Mouse (Mus musculus): ENCODE results near the gene Lpp. TPM values are rescaled to one million over a fixed set of nuclear protein-coding genes. Genes with fewer than 3 reads are reported as not detected.

Gene Lpp
- polyA plus RNA-seq, 1 experiment from 2014 or later, result 42.6 TPM

- Histone ChIP-seq H3K9me3 (replicated peaks; ENCODE audit: control insufficient read depth, low read length) (no peaks in the 10 kb centered on the region), H3K4me1 (ENCODE audit: control insufficient read depth, insufficient read depth, low read length) (peaks cover 14% of the 10 kb centered on the region), H3K27ac (ENCODE audit: low read length) (no peak overlapping the region), H3K4me3 (ENCODE audit: low read length) (no peak overlapping the region), H3K36me3 (ENCODE audit: control insufficient read depth, insufficient read depth) (no peaks in the 10 kb centered on the region), H3K27me3 (ENCODE audit: control insufficient read depth, insufficient read depth, low read length) (no peaks in the 10 kb centered on the region), H3K9ac (ENCODE audit: low read length) (no peak overlapping the region), H3K4me2 (ENCODE audit: low read depth, low read length) (no peak overlapping the region)
- ATAC-seq (replicated peaks; ENCODE audit: extremely low read depth, insufficient read depth, low FRiP score), result no peak
- WGBS, result 68% methylated on average over 4 of the region's 4 CpGs
Observed at GRCm38 (mm10) chr16:24933691-24934090, 540.4 kb downstream of the Lpp start.

DNA sequence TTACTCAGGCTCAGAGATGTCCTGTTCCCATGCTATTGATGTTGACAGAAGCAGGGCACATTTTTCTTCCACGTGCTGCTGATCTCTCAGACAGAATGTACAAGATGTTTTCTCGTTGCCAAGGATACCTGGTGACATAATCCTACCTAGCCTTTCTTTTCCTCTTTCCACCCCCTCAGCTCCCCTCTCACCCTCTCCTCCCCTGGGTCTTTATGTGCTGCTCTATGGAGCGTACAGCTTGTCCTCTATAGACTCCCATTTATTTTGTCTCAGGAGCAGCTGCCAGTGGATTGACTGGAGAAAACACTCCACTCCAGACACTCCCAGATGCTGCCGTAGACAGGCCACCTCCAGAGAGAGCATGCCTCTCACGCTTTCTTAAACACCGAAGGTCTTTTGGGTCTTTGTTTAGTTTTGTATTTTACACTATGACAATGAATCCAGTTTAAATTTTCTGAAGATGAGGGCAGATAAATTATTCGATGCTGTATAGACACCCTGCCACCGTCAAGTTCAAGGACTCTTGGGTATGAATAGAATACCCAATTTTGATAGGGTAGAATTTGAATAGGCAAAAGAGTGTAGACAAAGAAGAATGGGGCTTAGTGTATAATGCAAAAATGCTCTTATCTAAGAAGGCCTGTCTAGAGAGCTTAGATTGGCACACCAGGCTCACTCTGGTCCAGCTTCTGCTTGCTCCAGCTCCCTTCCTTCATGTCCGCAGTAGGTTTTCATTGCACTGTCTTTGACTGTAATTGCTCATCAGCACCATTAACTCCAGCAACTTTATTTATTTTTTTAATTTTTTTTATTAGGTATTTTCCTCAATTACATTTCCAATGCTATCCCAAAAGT lies 548.2 kb downstream of the Lpp start:
- WGBS, result 70% methylated on average over 9 of the region's 9 CpGs
- ATAC-seq (replicated peaks; ENCODE audit: extremely low read depth, insufficient read depth, low FRiP score), result no peak
- Histone ChIP-seq H3K36me3 (ENCODE audit: control insufficient read depth, insufficient read depth) (no peaks in the 10 kb centered on the region), H3K4me2 (ENCODE audit: low read depth, low read length) (no peak overlapping the region), H3K9me3 (replicated peaks; ENCODE audit: control insufficient read depth, low read length) (no peaks in the 10 kb centered on the region), H3K4me3 (ENCODE audit: low read length) (no peak overlapping the region), H3K9ac (ENCODE audit: low read length) (no peak overlapping the region), H3K27ac (ENCODE audit: low read length) (no peak overlapping the region), H3K27me3 (ENCODE audit: control insufficient read depth, insufficient read depth, low read length) (no peaks in the 10 kb centered on the region), H3K4me1 (ENCODE audit: control insufficient read depth, insufficient read depth, low read length) (peaks cover 16% of the 10 kb centered on the region)

DNA sequence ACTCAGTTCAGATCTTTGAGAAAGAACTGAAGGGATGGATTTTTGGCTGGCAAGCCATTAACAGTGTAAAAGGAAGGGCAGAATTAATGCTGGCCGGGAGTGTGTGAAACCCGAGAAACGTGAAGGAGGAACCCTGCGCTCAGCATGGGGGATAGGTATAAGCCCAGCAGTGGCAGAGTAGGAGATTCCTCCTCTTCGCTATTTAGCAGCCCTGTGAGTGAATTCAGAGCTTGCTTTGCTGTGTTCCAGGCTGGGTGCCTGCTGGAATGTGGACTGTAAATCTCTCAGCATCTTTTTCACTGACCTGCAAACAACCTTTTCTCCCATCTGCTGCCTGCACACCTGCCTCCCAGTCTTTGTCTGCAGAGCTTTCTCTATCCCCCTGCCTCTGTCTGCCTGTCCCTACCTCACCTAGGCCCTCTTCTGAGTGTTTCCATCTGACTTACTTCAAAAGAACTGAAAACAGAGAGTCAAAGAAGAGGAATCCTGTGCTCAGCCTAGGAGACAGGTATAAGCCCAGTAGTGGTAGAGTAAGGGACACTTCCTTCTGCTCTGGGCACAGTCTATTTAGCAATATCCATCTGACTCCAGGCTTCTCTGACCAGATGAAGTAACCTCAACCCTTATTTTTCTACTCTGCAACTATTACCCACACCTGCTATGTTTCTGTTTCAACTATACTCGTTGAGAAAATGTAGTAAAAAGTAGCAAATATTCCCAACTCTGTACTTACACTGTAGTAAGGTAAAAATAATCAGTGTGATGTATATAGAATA lies 550.4 kb downstream of the Lpp start:
- Histone ChIP-seq H3K27me3 (ENCODE audit: control insufficient read depth, insufficient read depth, low read length) (no peaks in the 10 kb centered on the region), H3K36me3 (ENCODE audit: control insufficient read depth, insufficient read depth) (no peaks in the 10 kb centered on the region), H3K4me2 (ENCODE audit: low read depth, low read length) (no peak overlapping the region), H3K27ac (ENCODE audit: low read length) (no peak overlapping the region), H3K9ac (ENCODE audit: low read length) (no peak overlapping the region), H3K4me1 (ENCODE audit: control insufficient read depth, insufficient read depth, low read length) (peaks cover 26% of the 10 kb centered on the region), H3K4me3 (ENCODE audit: low read length) (no peak overlapping the region), H3K9me3 (replicated peaks; ENCODE audit: control insufficient read depth, low read length) (no peaks in the 10 kb centered on the region)
- 47% methylated on average over 6 of the region's 6 CpGs for WGBS
- no peak for ATAC-seq (replicated peaks; ENCODE audit: extremely low read depth, insufficient read depth, low FRiP score)

- H3K27me3 ChIP-seq (ENCODE audit: control insufficient read depth, insufficient read depth, low read length), result no peaks in the 10 kb centered on the region
- no peak overlapping the region for H3K9ac ChIP-seq (ENCODE audit: low read length)
- no peak overlapping the region for H3K27ac ChIP-seq (ENCODE audit: low read length)
- H3K36me3 ChIP-seq (ENCODE audit: control insufficient read depth, insufficient read depth), result no peaks in the 10 kb centered on the region
- H3K4me1 ChIP-seq (ENCODE audit: control insufficient read depth, insufficient read depth, low read length), result peaks cover 21% of the 10 kb centered on the region
- 73% methylated on average over 1 of the region's 1 CpGs for WGBS
- no peak overlapping the region for H3K4me3 ChIP-seq (ENCODE audit: low read length)
- no peak overlapping the region for H3K4me2 ChIP-seq (ENCODE audit: low read depth, low read length)
- no peak for ATAC-seq (replicated peaks; ENCODE audit: extremely low read depth, insufficient read depth, low FRiP score)
- no peaks in the 10 kb centered on the region for H3K9me3 ChIP-seq (replicated peaks; ENCODE audit: control insufficient read depth, low read length)
Observed at GRCm38 (mm10) chr16:24946356-24946755, 553.0 kb downstream of the Lpp start.

- Histone ChIP-seq H3K9ac (ENCODE audit: low read length) (no peak overlapping the region), H3K27ac (ENCODE audit: low read length) (no peak overlapping the region), H3K36me3 (ENCODE audit: control insufficient read depth, insufficient read depth) (no peaks in the 10 kb centered on the region), H3K4me3 (ENCODE audit: low read length) (no peak overlapping the region), H3K9me3 (replicated peaks; ENCODE audit: control insufficient read depth, low read length) (no peaks in the 10 kb centered on the region), H3K27me3 (ENCODE audit: control insufficient read depth, insufficient read depth, low read length) (no peaks in the 10 kb centered on the region), H3K4me2 (ENCODE audit: low read depth, low read length) (no peak overlapping the region), H3K4me1 (ENCODE audit: control insufficient read depth, insufficient read depth, low read length) (peaks cover 21% of the 10 kb centered on the region)
- ATAC-seq (replicated peaks; ENCODE audit: extremely low read depth, insufficient read depth, low FRiP score), result no peak
- 64% methylated on average over 1 of the region's 1 CpGs for WGBS
Observed at GRCm38 (mm10) chr16:24947485-24947884, 554.2 kb downstream of the Lpp start.

GRCm38 (mm10) chr16:24948091-24948690 lies 554.9 kb downstream of the Lpp start:
- Histone ChIP-seq H3K4me1 (ENCODE audit: control insufficient read depth, insufficient read depth, low read length) (peaks cover 21% of the 10 kb centered on the region), H3K27ac (ENCODE audit: low read length) (peak overlapping the region; percentile 38; the same call in 1 of the 2 replicates), H3K27me3 (ENCODE audit: control insufficient read depth, insufficient read depth, low read length) (no peaks in the 10 kb centered on the region), H3K9me3 (replicated peaks; ENCODE audit: control insufficient read depth, low read length) (no peaks in the 10 kb centered on the region), H3K36me3 (ENCODE audit: control insufficient read depth, insufficient read depth) (no peaks in the 10 kb centered on the region), H3K4me2 (ENCODE audit: low read depth, low read length) (no peak overlapping the region), H3K4me3 (ENCODE audit: low read length) (no peak overlapping the region), H3K9ac (ENCODE audit: low read length) (no peak overlapping the region)
- no peak for ATAC-seq (replicated peaks; ENCODE audit: extremely low read depth, insufficient read depth, low FRiP score)
- 40% methylated on average over 3 of the region's 3 CpGs for WGBS

- no peaks in the 10 kb centered on the region for H3K36me3 ChIP-seq (ENCODE audit: control insufficient read depth, insufficient read depth)
- H3K27me3 ChIP-seq (ENCODE audit: control insufficient read depth, insufficient read depth, low read length), result no peaks in the 10 kb centered on the region
Observed at GRCm38 (mm10) chr16:24949265-24949664, 556.0 kb downstream of the Lpp start.

DNA sequence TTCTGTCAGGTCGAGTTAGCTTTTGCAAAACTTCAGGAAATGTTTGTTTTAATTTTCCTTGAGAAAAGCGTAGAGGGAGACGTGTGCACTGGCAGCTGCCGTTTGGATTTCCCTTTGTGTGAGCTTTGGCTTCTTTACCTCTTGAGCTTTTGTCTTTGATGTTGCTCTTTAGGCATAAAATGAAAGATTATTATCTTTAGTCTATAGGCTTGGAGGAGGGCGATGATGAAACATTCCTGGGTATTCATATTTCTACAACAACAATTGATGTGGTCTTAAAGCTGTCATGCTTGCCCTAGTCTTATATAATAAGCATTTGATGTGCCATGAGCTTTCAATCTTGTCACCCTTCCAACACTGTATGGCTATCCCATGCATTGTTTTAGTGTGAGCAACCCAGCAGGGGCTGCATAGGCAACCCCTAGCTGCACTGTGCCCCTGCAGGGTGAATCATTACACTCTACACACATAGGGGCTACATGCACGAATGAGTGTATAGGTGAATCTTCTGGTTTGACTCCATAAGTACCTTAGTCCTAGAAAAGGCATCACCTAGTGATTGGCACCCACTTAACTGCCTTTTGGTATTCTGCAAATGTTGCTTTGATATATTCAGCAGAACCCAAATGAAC lies 556.9 kb downstream of the Lpp start:
- no peak for ATAC-seq (replicated peaks; ENCODE audit: extremely low read depth, insufficient read depth, low FRiP score)
- 65% methylated on average over 6 of the region's 6 CpGs for WGBS
- no peaks in the 10 kb centered on the region for H3K27me3 ChIP-seq (ENCODE audit: control insufficient read depth, insufficient read depth, low read length)

More at GRCm38 (mm10) chr16:24949265-24949664, 556.0 kb downstream of the Lpp start:
- Histone ChIP-seq H3K4me2 (ENCODE audit: low read depth, low read length) (no peak overlapping the region), H3K4me1 (ENCODE audit: control insufficient read depth, insufficient read depth, low read length) (peaks cover 21% of the 10 kb centered on the region), H3K27ac (ENCODE audit: low read length) (no peak overlapping the region), H3K4me3 (ENCODE audit: low read length) (no peak overlapping the region), H3K9me3 (replicated peaks; ENCODE audit: control insufficient read depth, low read length) (no peaks in the 10 kb centered on the region), H3K9ac (ENCODE audit: low read length) (no peak overlapping the region)
- ATAC-seq (replicated peaks; ENCODE audit: extremely low read depth, insufficient read depth, low FRiP score), result no peak
- 92% methylated on average over 3 of the region's 3 CpGs for WGBS

More for the DNA sequence above, 556.9 kb downstream of the Lpp start:
- Histone ChIP-seq H3K9me3 (replicated peaks; ENCODE audit: control insufficient read depth, low read length) (no peaks in the 10 kb centered on the region), H3K9ac (ENCODE audit: low read length) (no peak overlapping the region), H3K4me2 (ENCODE audit: low read depth, low read length) (no peak overlapping the region), H3K4me3 (ENCODE audit: low read length) (no peak overlapping the region), H3K27ac (ENCODE audit: low read length) (no peak overlapping the region), H3K36me3 (ENCODE audit: control insufficient read depth, insufficient read depth) (no peaks in the 10 kb centered on the region), H3K4me1 (ENCODE audit: control insufficient read depth, insufficient read depth, low read length) (peaks cover 17% of the 10 kb centered on the region)
